Mouse (Mus musculus): ENCODE data around the gene Adra2b.

DNA sequence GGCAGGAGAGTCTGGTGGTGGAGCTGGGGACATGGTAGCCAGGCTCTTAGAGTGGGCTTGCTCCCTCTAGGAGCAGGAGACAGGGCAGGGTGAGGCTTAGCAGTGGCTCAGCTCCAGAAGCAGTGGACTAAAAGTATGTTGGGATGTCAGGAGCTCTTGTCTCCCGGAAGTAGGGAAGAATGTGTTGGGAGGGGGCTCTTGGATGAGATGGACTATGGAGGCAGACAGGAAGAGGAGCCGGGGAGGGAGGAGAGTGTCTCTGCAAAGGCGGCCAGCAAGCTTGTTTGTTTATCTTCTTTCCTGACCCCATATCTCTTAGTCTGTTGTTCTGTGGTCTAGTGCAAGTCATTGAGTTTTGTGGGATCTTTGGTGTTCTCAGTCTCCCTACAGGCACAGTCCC, 12.1 kb downstream of the Adra2b start:
- TF ChIP-seq CTCF (IDR thresholded peaks at IDR 0.05 in 2 of 3, conservative IDR thresholded peaks at IDR 0.05 in 1 of 3; ENCODE audit: control insufficient read depth in 1 of 3, insufficient read depth in 1 of 3, low read depth in 2 of 3, low read length in 3 of 3, poor library complexity in 1 of 3, severe bottlenecking in 1 of 3), result no peak
- TF ChIP-seq POLR2A (IDR thresholded peaks at IDR 0.05; ENCODE audit: control insufficient read depth in 1 of 2, insufficient read depth in 1 of 2, low read depth in 1 of 2, low read length in 2 of 2, poor library complexity in 1 of 2), result no peak
- no peak for TF ChIP-seq ZC3H11A (IDR thresholded peaks at IDR 0.05; ENCODE audit: low read depth, low read length)
- TF ChIP-seq NELFE (IDR thresholded peaks at IDR 0.05; ENCODE audit: low read depth, low read length), result no peak
- TF ChIP-seq SIN3A (IDR thresholded peaks at IDR 0.05; ENCODE audit: low read length), result no peak
- no peak for TF ChIP-seq POLR2AphosphoS5 (IDR thresholded peaks at IDR 0.05; ENCODE audit: borderline replicate concordance, low read depth, low read length)
- no peak for TF ChIP-seq USF2 (IDR thresholded peaks at IDR 0.05; ENCODE audit: borderline replicate concordance in 1 of 2, insufficient read depth in 1 of 2, low read depth in 1 of 2, low read length in 2 of 2)
- no peak for TF ChIP-seq TCF12 (IDR thresholded peaks at IDR 0.05; ENCODE audit: low read depth, low read length)
- no peak for TF ChIP-seq UBTF (IDR thresholded peaks at IDR 0.05; ENCODE audit: borderline replicate concordance, insufficient read depth, low read depth, low read length)
- no peak for TF ChIP-seq TBP (IDR thresholded peaks at IDR 0.05; ENCODE audit: low read depth, low read length)
- TF ChIP-seq MAX (IDR thresholded peaks at IDR 0.05; ENCODE audit: low read length), result no peak
